Mouse (Mus musculus): Measurements from ENCODE around the gene Park7. TPM values are rescaled to one million over a fixed set of nuclear protein-coding genes. Genes with fewer than 3 reads are reported as not detected.
A peak's percentile ranks its signal among the peaks of the same experiment; 100 is the strongest.

Park7 gene
- polyA plus RNA-seq, 1 experiment from 2014 or later: 262 TPM

DNA sequence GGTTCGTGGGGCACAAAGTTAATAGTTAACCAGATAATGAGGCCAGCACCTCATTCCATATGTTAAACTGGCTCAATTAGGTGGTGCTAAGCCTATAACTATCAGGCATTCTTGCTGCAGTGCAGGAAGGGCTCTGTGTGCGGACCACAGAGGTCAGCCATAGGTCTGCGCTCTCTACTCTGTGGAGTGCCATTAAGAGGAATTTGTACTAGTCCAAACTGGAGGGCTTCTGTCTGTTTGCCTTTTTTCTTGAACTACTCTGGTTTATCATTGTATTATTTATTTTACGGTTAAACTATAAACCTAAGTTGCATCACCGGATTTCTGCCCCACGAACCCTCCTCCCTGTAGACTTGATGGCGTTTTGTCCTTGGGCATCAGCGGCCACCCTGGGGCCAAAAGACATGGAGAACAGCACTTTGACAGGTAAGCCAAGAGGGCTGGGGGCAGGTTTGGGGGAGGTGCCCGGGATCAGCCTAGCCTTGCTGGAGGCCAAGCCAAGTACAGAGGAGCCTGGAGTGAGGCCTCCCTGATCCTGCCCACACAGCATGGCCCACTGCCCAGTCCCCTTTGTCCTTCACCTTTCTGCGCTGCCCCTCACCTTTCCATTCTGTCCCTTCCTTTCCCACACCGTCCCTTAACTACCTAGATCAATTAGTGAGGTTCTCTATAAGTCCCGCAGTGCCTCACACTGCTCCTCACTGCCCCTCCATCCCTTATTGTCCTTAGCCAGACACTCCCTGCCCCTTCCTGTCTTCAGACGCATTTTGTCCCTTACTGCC is 60.4 kb downstream of the Park7 start, which contains the start of gene Errfi1:
TSS of gene Errfi1 (plus strand) at position 240 of the 782 bp plus-strand sequence.
- Histone ChIP-seq H3K9me3 (ENCODE audit: control insufficient read depth, low read length) (no peaks in the 10 kb centered on the region), H3K4me1 (replicated peaks; ENCODE audit: control insufficient read depth, insufficient read depth) (peaks cover 2% of the 10 kb centered on the region; the same call in 1 of the 2 replicates), H3K9ac (ENCODE audit: low read length) (peak within 1 kb of the TSS; percentile 45; the same call in 1 of the 2 replicates), H3K4me3 (ENCODE audit: low read depth, low read length) (peak within 1 kb of the TSS; percentile 99), H3K27ac (replicated peaks) (peak within 1 kb of the TSS; percentile 100), H3K27me3 (ENCODE audit: control insufficient read depth, insufficient read depth, low read length) (no peaks in the 10 kb centered on the region), H3K4me2 (replicated peaks; ENCODE audit: low read depth) (peak within 1 kb of the TSS; percentile 68), H3K36me3 (ENCODE audit: control insufficient read depth, insufficient read depth, low read length) (no peaks in the 10 kb centered on the region)
- DNase-seq (ENCODE audit: low spot score) (peak; percentile 70), ATAC-seq (ENCODE audit: low FRiP score, low TSS enrichment) (peak; percentile 75)
- TF ChIP-seq CTCF (IDR thresholded peaks at IDR 0.05; ENCODE audit: low read depth): no peak
- no peak for TF ChIP-seq EP300 (optimal IDR thresholded peaks at IDR 0.05)
- WGBS: 52% methylated on average over 13 of the region's 13 CpGs

DNA sequence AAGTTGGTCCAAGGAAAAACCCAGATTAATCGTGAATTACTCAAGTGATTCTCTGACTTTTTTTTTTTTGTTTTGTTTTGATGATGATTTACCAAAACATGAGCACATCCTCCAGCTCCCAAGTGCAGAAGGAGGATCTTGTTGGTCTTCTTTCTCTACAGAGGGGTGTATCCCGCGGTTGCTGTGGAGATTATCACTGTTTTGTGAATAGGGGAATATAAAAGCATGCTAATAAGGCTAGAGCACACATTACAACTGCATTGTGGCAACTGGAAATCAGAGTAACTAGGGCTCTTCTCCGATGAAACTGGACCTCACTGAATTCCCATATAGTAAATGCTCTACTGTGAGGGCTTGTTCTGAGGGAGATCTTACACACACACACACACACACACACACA is 61.8 kb downstream of the Park7 start:
- DNase-seq (ENCODE audit: low spot score) (no peak), ATAC-seq (ENCODE audit: low FRiP score, low TSS enrichment) (no peak)
- Histone ChIP-seq H3K9me3 (ENCODE audit: control insufficient read depth, low read length) (no peaks in the 10 kb centered on the region), H3K36me3 (ENCODE audit: control insufficient read depth, insufficient read depth, low read length) (no peaks in the 10 kb centered on the region), H3K4me2 (replicated peaks; ENCODE audit: low read depth) (no peak overlapping the region), H3K4me1 (replicated peaks; ENCODE audit: control insufficient read depth, insufficient read depth) (peaks cover 2% of the 10 kb centered on the region; the same call in 1 of the 2 replicates), H3K27ac (replicated peaks) (peak overlapping the region; percentile 67), H3K9ac (ENCODE audit: low read length) (no peak overlapping the region), H3K4me3 (ENCODE audit: low read depth, low read length) (no peak overlapping the region), H3K27me3 (ENCODE audit: control insufficient read depth, insufficient read depth, low read length) (no peaks in the 10 kb centered on the region)
- no peak for TF ChIP-seq EP300 (optimal IDR thresholded peaks at IDR 0.05)
- TF ChIP-seq CTCF (IDR thresholded peaks at IDR 0.05; ENCODE audit: low read depth): no peak
- WGBS: 52% methylated on average over 4 of the region's 4 CpGs

- Histone ChIP-seq H3K4me1 (replicated peaks; ENCODE audit: control insufficient read depth, insufficient read depth) (peaks cover 2% of the 10 kb centered on the region; the same call in 1 of the 2 replicates), H3K4me2 (replicated peaks; ENCODE audit: low read depth) (no peak overlapping the region), H3K27me3 (ENCODE audit: control insufficient read depth, insufficient read depth, low read length) (no peaks in the 10 kb centered on the region), H3K9ac (ENCODE audit: low read length) (no peak overlapping the region), H3K36me3 (ENCODE audit: control insufficient read depth, insufficient read depth, low read length) (no peaks in the 10 kb centered on the region), H3K27ac (replicated peaks) (0 out of 2 replicates have a peak overlapping the region, but pooled peaks have one; percentile 49), H3K9me3 (ENCODE audit: control insufficient read depth, low read length) (no peaks in the 10 kb centered on the region), H3K4me3 (ENCODE audit: low read depth, low read length) (no peak overlapping the region)
- ATAC-seq (ENCODE audit: low FRiP score, low TSS enrichment): no peak
- no peak for DNase-seq (ENCODE audit: low spot score)
- TF ChIP-seq CTCF (IDR thresholded peaks at IDR 0.05; ENCODE audit: low read depth) (no peak), EP300 (optimal IDR thresholded peaks at IDR 0.05) (no peak)
- 51% methylated on average over 8 of the region's 8 CpGs for WGBS
Measured at GRCm38 (mm10) chr4:150852045-150852444, 62.2 kb downstream of the Park7 start.

DNA sequence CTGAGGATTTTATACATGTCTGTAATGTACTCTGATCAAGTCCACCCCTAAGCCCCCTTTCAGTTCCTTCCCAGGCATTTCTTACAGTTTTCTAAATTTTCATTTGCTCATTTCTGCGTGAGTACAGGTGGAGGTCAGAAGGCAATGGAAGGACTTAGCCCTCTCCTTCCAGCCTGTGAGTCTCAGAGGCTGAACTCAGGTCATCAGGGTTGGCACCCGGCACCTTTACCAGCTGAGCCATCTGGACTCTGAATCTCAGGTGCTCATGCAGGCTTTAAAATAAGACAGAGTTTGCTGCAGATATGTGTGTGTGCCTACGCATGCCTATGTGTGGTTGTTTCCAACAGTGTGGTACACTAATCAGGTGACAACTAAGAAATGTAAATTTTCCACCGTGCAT is 63.3 kb downstream of the Park7 start:
- H3K9me3 ChIP-seq (ENCODE audit: control insufficient read depth, low read length): no peaks in the 10 kb centered on the region
- H3K27me3 ChIP-seq (ENCODE audit: control insufficient read depth, insufficient read depth, low read length): no peaks in the 10 kb centered on the region
- peaks cover 2% of the 10 kb centered on the region; the same call in 1 of the 2 replicates for H3K4me1 ChIP-seq (replicated peaks; ENCODE audit: control insufficient read depth, insufficient read depth)
- H3K36me3 ChIP-seq (ENCODE audit: control insufficient read depth, insufficient read depth, low read length): no peaks in the 10 kb centered on the region
- WGBS: 70% methylated on average over 4 of the region's 4 CpGs
- 0 out of 2 replicates have a peak overlapping the region, but pooled peaks have one; percentile 45 for H3K27ac ChIP-seq (replicated peaks)
- TF ChIP-seq CTCF (IDR thresholded peaks at IDR 0.05; ENCODE audit: low read depth): no peak
- no peak for TF ChIP-seq EP300 (optimal IDR thresholded peaks at IDR 0.05)
- no peak overlapping the region for H3K4me2 ChIP-seq (replicated peaks; ENCODE audit: low read depth)
- no peak overlapping the region for H3K9ac ChIP-seq (ENCODE audit: low read length)
- H3K4me3 ChIP-seq (ENCODE audit: low read depth, low read length): no peak overlapping the region
- DNase-seq (ENCODE audit: low spot score) (no peak), ATAC-seq (ENCODE audit: low FRiP score, low TSS enrichment) (no peak)

- no peak overlapping the region for H3K4me2 ChIP-seq (replicated peaks; ENCODE audit: low read depth)
- H3K9ac ChIP-seq (ENCODE audit: low read length): no peak overlapping the region
- H3K27ac ChIP-seq (replicated peaks): no peak overlapping the region
- DNase-seq (ENCODE audit: low spot score): no peak
- WGBS: 32% methylated on average over 10 of the region's 10 CpGs
- H3K36me3 ChIP-seq (ENCODE audit: control insufficient read depth, insufficient read depth, low read length): no peaks in the 10 kb centered on the region
- no peaks in the 10 kb centered on the region for H3K9me3 ChIP-seq (ENCODE audit: control insufficient read depth, low read length)
- H3K27me3 ChIP-seq (ENCODE audit: control insufficient read depth, insufficient read depth, low read length): no peaks in the 10 kb centered on the region
- no peak overlapping the region for H3K4me3 ChIP-seq (ENCODE audit: low read depth, low read length)
- TF ChIP-seq EP300 (optimal IDR thresholded peaks at IDR 0.05) (no peak), CTCF (IDR thresholded peaks at IDR 0.05; ENCODE audit: low read depth) (peak; percentile 80)
- H3K4me1 ChIP-seq (replicated peaks; ENCODE audit: control insufficient read depth, insufficient read depth): peaks cover 2% of the 10 kb centered on the region; the same call in 1 of the 2 replicates
- ATAC-seq (ENCODE audit: low FRiP score, low TSS enrichment): no peak
Measured at GRCm38 (mm10) chr4:150849964-150850363, 64.3 kb downstream of the Park7 start.

Other genes with a start within 250 kb of the Park7 start
- 30.6 and 32.1 TPM in 2 replicates for gene Errfi1, start 60.5 kb downstream of the Park7 start, polyA plus RNA-seq (2015; fragmentation: Nextera tagmentation; extraction: Ambion mirVana)
- 0.22 and 0.23 TPM in 2 replicates for gene Tnfrsf9, start 125 bp upstream of the Park7 start, polyA plus RNA-seq (2015; fragmentation: Nextera tagmentation; extraction: Ambion mirVana)
- gene Uts2, start 82.7 kb upstream of the Park7 start, polyA plus RNA-seq (2015; fragmentation: Nextera tagmentation; extraction: Ambion mirVana): 0.34 and 0.64 TPM in 2 replicates
- gene Per3, start 130.2 kb upstream of the Park7 start, polyA plus RNA-seq (2015; fragmentation: Nextera tagmentation; extraction: Ambion mirVana): 6.9 and 8.0 TPM in 2 replicates
- 105 and 110 TPM in 2 replicates for gene Vamp3, start 143.5 kb upstream of the Park7 start, polyA plus RNA-seq (2015; fragmentation: Nextera tagmentation; extraction: Ambion mirVana)
- not detected in 2 replicates for gene Gm13090, start 175.1 kb upstream of the Park7 start, polyA plus RNA-seq (2015; fragmentation: Nextera tagmentation; extraction: Ambion mirVana)

Measured in stomach, postnatal 0 days (tissue).